ENCODE assay signal across 8 mouse cellular contexts in the genomic region with DNA sequence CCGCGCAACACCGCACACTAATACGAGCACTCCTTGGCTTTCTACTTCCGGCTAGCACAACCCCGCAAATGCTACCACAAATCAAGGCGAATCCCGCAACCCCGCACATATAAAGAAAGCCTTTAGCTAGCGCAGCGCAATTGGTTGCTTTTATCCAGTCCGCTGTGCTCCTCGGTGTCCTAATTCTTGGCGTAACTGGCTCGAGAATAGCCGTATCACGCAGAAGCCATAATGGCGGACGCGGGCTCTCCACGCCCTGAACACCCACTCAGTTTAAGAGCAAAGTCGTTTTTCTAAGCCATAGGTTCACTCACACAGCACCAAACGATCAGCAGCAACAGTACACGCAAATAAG.
DNase-seq lines count a peak whose midpoint lies in the region; ATAC-seq and TF ChIP-seq lines count a peak whose summit lies in the region.

No protein-coding gene starts in this region.

- no peak overlapping the region for H3K4me2 ChIP-seq in liver, embryonic 16.5 days (ENCODE audit: low read depth, low read length)

- H3K4me3 ChIP-seq in erythroblast, embryonic 14.5 days (replicated peaks) = peak overlapping the region; percentile 83
- peak overlapping the region; percentile 88 for H3K4me3 ChIP-seq in testis, adult 2 months (ENCODE audit: control insufficient read depth, low read depth, low read length)
- peak overlapping the region; percentile 66 for H3K4me3 ChIP-seq in liver, embryonic 16.5 days (ENCODE audit: low read depth, low read length)

- no peak for ATAC-seq in erythroblast, adult 5-6 weeks (replicated peaks; ENCODE audit: low FRiP score, poor library complexity, severe bottlenecking)
- ATAC-seq in liver, embryonic 16.5 days (ENCODE audit: low read depth) = 0 out of 2 replicates have a peak, but pooled peaks have one; percentile 10
- ATAC-seq in frontal cortex, adult (ENCODE audit: low TSS enrichment) = no peak

- TF ChIP-seq POLR2A in testis, adult 2 months (IDR thresholded peaks at IDR 0.05; ENCODE audit: control insufficient read depth, low read depth, low read length) = no peak

- 49% methylated on average over 24 of the region's 24 CpGs for WGBS in liver, embryonic 16.5 days (ENCODE audit: insufficient replicate concordance)

- peaks cover 10% of the 10 kb centered on the region for H3K4me1 ChIP-seq in erythroblast, embryonic 14.5 days (ENCODE audit: control insufficient read depth)
- no peaks in the 10 kb centered on the region for H3K4me1 ChIP-seq in testis, adult 2 months (ENCODE audit: control insufficient read depth, insufficient read depth, low read length)
- H3K4me1 ChIP-seq in liver, embryonic 16.5 days (ENCODE audit: control insufficient read depth, low read depth, low read length) = peaks cover 2% of the 10 kb centered on the region; the same call in 1 of the 2 replicates

- H3K9me3 ChIP-seq in erythroblast, embryonic 14.5 days (ENCODE audit: control insufficient read depth, low read length) = peaks cover 14% of the 10 kb centered on the region
- no peaks in the 10 kb centered on the region for H3K9me3 ChIP-seq in liver, embryonic 16.5 days (replicated peaks; ENCODE audit: control insufficient read depth, low read length)

- TF ChIP-seq CTCF in testis, adult 2 months (IDR thresholded peaks at IDR 0.05; ENCODE audit: control insufficient read depth, insufficient read depth, insufficient replicate concordance, low read depth, low read length) = no peak

- no peak overlapping the region for H3K27ac ChIP-seq in testis, adult 2 months (ENCODE audit: control insufficient read depth, insufficient read depth, low read depth, low read length)
- H3K27ac ChIP-seq in liver, embryonic 16.5 days (ENCODE audit: low read length) = peak overlapping the region; percentile 57

- DNase-seq in testis, postnatal 14 days (ENCODE audit: low spot score) = no peak
- no peak for DNase-seq in T-cell, adult 2 months (ENCODE audit: low spot score)
- DNase-seq in gastrocnemius, postnatal 14 days = no peak

- no peaks in the 10 kb centered on the region for H3K27me3 ChIP-seq in erythroblast, embryonic 14.5 days (ENCODE audit: control insufficient read depth)
- no peaks in the 10 kb centered on the region for H3K27me3 ChIP-seq in testis, adult 2 months (ENCODE audit: control insufficient read depth, insufficient read depth, low read length)
- H3K27me3 ChIP-seq in liver, embryonic 16.5 days (ENCODE audit: control insufficient read depth, insufficient read depth, low read depth, low read length) = no peaks in the 10 kb centered on the region

- peaks cover 22% of the 10 kb centered on the region for H3K36me3 ChIP-seq in erythroblast, embryonic 14.5 days (ENCODE audit: control insufficient read depth)
- no peaks in the 10 kb centered on the region for H3K36me3 ChIP-seq in testis, adult 2 months (ENCODE audit: control insufficient read depth, insufficient read depth, low read length)
- H3K36me3 ChIP-seq in liver, embryonic 16.5 days (ENCODE audit: control insufficient read depth, insufficient read depth) = no peaks in the 10 kb centered on the region

- intact Hi-C loops in gastrocnemius, postnatal 14 days (cut with DNase I; ENCODE audit: low total_unique reads) = loop anchor here (5.0 kb wide), 2 partner anchors 120 to 140 kb away; no protein-coding TSS in a partner anchor

- peak overlapping the region; percentile 58 for H3K9ac ChIP-seq in liver, embryonic 16.5 days (ENCODE audit: low read depth, low read length)
